Mouse (Mus musculus) thymus, adult 2 months (tissue): ENCODE data around the gene Ccdc169.

Experiments
- CTCF ChIP-seq: fragments of 200-500 bp; IDR thresholded peaks from 2 replicates; pipeline ENCODE4 v1.5.1; 2012; ENCODE audit warnings: mild to moderate bottlenecking, control low read depth, low read length, moderate library complexity, borderline replicate concordance; ENCODE audit not compliant: control insufficient read depth, poor library complexity, insufficient read depth; ENCODE audit errors: extremely low read depth
- POLR2A ChIP-seq: fragments of 200-500 bp; IDR thresholded peaks from 2 replicates; pipeline ENCODE4 v1.6.1; 2012; ENCODE audit warnings: mild to moderate bottlenecking, low read length, control low read depth, moderate library complexity; ENCODE audit not compliant: control insufficient read depth, poor library complexity, insufficient read depth; ENCODE audit errors: extremely low read depth

- TF ChIP-seq POLR2A = no peak
- no peak for TF ChIP-seq CTCF
These were observed 17.0 kb downstream of the Ccdc169 start for GRCm38 (mm10) chr3:55154163-55154562.
